Mouse (Mus musculus): ENCODE results near the gene Scgb1b24.

DNA sequence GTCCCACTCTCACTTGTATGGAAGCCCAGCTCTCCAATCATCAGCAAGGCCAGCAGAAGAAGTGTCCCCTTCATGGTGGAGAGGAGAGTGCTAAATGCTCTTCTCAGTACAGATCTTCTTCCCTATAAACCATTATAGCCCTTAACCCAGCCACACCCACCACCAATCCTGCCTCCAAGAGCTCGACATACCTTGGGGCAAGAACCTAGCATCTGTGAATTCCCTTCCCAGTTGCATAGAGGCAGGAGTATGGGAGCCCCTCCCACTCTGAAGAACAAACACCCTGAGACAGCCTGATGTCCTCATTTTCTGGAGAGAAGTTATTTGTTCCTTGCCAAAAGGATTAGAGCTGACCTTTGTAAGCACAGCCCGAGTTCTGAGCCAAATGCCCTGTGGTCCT, 4.4 kb upstream of the Scgb1b24 start, which contains the start of gene Scgb2b24:
- no peak for TF ChIP-seq MAX (IDR thresholded peaks at IDR 0.05; ENCODE audit: low read depth)
- no peak for TF ChIP-seq MYOG (IDR thresholded peaks at IDR 0.05; ENCODE audit: control insufficient read depth in 1 of 3, insufficient read depth in 1 of 3, insufficient read length in 2 of 3, low read depth in 2 of 3)
- no peak for TF ChIP-seq POLR2A (IDR thresholded peaks at IDR 0.05; ENCODE audit: insufficient read length, low read depth)
- no peak for TF ChIP-seq TCF3 (IDR thresholded peaks at IDR 0.05; ENCODE audit: insufficient read length, low read depth)
- TF ChIP-seq POLR2AphosphoS2 (IDR thresholded peaks at IDR 0.05; ENCODE audit: insufficient read length, low read depth) = no peak
- no peak for TF ChIP-seq TCF12 (IDR thresholded peaks at IDR 0.05; ENCODE audit: insufficient read depth, poor library complexity, severe bottlenecking)
- TF ChIP-seq USF1 (IDR thresholded peaks at IDR 0.05; ENCODE audit: low read depth) = no peak
- no peak for TF ChIP-seq SRF (IDR thresholded peaks at IDR 0.05; ENCODE audit: control insufficient read depth, insufficient read length, low read depth)
